Mouse (Mus musculus): ENCODE results near the gene Fer. TPM values are rescaled to one million over a fixed set of nuclear protein-coding genes. Genes with fewer than 3 reads are reported as not detected.

Gene Fer
- polyA plus RNA-seq, 1 experiment, result 2.7 TPM

DNA sequence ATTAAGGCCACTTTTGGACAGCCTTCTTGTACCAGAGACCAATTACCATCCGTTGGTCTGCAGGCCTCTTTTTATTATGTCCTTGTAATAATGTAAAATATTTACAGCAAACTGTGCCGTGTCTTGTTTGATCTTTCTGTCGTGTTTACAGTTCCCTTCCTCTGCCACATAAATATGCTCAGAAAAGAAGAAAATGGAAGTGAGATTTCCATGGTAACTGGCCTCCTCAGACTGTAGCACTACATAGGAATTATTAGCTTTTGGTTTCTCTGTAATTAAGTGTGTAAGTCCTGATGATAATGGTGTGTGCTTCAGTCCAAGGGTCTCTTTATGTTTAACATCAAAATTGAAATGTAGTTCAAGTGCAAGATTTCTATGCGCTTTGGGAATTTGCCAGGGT lies 283.5 kb downstream of the Fer start:
- WGBS, result 68% methylated on average over 4 of the region's 4 CpGs
- Histone ChIP-seq H3K36me3 (ENCODE audit: control insufficient read depth, insufficient read depth, low read length) (no peaks in the 10 kb centered on the region), H3K27ac (ENCODE audit: insufficient read depth, low read depth, low read length) (no peak overlapping the region), H3K4me3 (ENCODE audit: insufficient read depth, low read depth, low read length) (no peak overlapping the region), H3K4me1 (ENCODE audit: control insufficient read depth, insufficient read depth, low read length) (no peaks in the 10 kb centered on the region), H3K27me3 (replicated peaks; ENCODE audit: control insufficient read depth, insufficient read depth, low read length) (no peaks in the 10 kb centered on the region)
- TF ChIP-seq POLR2A (IDR thresholded peaks at IDR 0.05; ENCODE audit: low read depth, low read length) (no peak), CTCF (conservative IDR thresholded peaks at IDR 0.05; ENCODE audit: insufficient read depth, insufficient read length, low read depth, low read length) (no peak)
- no peak for DNase-seq

DNA sequence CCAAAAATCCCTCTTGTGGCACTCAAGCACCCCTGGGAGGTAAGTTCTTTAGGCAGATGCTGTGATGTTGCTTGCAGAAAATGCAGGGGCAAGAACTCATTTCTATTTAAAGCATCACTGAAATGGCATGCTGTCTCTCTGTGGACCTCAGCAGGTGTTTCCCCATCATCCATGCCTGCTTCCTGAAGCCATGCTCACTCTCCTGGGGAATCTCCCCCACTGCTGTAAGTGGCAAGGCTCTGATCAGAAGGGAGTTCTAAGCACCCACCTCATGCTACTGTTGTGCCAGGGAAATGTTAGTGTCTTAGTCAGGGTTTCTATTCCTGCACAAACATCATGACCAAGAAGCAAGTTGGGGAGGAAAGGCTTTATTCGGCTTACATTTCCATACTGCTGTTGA lies 287.9 kb downstream of the Fer start:
- Histone ChIP-seq H3K27me3 (replicated peaks; ENCODE audit: control insufficient read depth, insufficient read depth, low read length) (no peaks in the 10 kb centered on the region), H3K27ac (ENCODE audit: insufficient read depth, low read depth, low read length) (no peak overlapping the region), H3K4me1 (ENCODE audit: control insufficient read depth, insufficient read depth, low read length) (no peaks in the 10 kb centered on the region), H3K4me3 (ENCODE audit: insufficient read depth, low read depth, low read length) (no peak overlapping the region), H3K36me3 (ENCODE audit: control insufficient read depth, insufficient read depth, low read length) (no peaks in the 10 kb centered on the region)
- 88% methylated on average over 1 of the region's 1 CpGs for WGBS
- TF ChIP-seq POLR2A (IDR thresholded peaks at IDR 0.05; ENCODE audit: low read depth, low read length) (no peak), CTCF (conservative IDR thresholded peaks at IDR 0.05; ENCODE audit: insufficient read depth, insufficient read length, low read depth, low read length) (no peak)
- DNase-seq, result no peak

- H3K4me1 ChIP-seq (ENCODE audit: control insufficient read depth, insufficient read depth, low read length), result no peaks in the 10 kb centered on the region
- no peak overlapping the region for H3K27ac ChIP-seq (ENCODE audit: insufficient read depth, low read depth, low read length)
- H3K27me3 ChIP-seq (replicated peaks; ENCODE audit: control insufficient read depth, insufficient read depth, low read length), result no peaks in the 10 kb centered on the region
Measured at GRCm38 (mm10) chr17:64167731-64168130, 304.9 kb downstream of the Fer start.

GRCm38 (mm10) chr17:64170019-64170418 lies 307.2 kb downstream of the Fer start:
- Histone ChIP-seq H3K27me3 (replicated peaks; ENCODE audit: control insufficient read depth, insufficient read depth, low read length) (no peaks in the 10 kb centered on the region), H3K4me1 (ENCODE audit: control insufficient read depth, insufficient read depth, low read length) (no peaks in the 10 kb centered on the region), H3K36me3 (ENCODE audit: control insufficient read depth, insufficient read depth, low read length) (no peaks in the 10 kb centered on the region), H3K27ac (ENCODE audit: insufficient read depth, low read depth, low read length) (no peak overlapping the region), H3K4me3 (ENCODE audit: insufficient read depth, low read depth, low read length) (no peak overlapping the region)
- no peak for DNase-seq
- WGBS, result 62% methylated on average over 5 of the region's 5 CpGs
- TF ChIP-seq POLR2A (IDR thresholded peaks at IDR 0.05; ENCODE audit: low read depth, low read length), result no peak
- TF ChIP-seq CTCF (conservative IDR thresholded peaks at IDR 0.05; ENCODE audit: insufficient read depth, insufficient read length, low read depth, low read length), result no peak

More at GRCm38 (mm10) chr17:64167731-64168130, 304.9 kb downstream of the Fer start:
- WGBS, result 94% methylated on average over 5 of the region's 5 CpGs
- TF ChIP-seq CTCF (conservative IDR thresholded peaks at IDR 0.05; ENCODE audit: insufficient read depth, insufficient read length, low read depth, low read length), result no peak
- TF ChIP-seq POLR2A (IDR thresholded peaks at IDR 0.05; ENCODE audit: low read depth, low read length), result no peak
- no peak for DNase-seq
- Histone ChIP-seq H3K36me3 (ENCODE audit: control insufficient read depth, insufficient read depth, low read length) (no peaks in the 10 kb centered on the region), H3K4me3 (ENCODE audit: insufficient read depth, low read depth, low read length) (no peak overlapping the region)

DNA sequence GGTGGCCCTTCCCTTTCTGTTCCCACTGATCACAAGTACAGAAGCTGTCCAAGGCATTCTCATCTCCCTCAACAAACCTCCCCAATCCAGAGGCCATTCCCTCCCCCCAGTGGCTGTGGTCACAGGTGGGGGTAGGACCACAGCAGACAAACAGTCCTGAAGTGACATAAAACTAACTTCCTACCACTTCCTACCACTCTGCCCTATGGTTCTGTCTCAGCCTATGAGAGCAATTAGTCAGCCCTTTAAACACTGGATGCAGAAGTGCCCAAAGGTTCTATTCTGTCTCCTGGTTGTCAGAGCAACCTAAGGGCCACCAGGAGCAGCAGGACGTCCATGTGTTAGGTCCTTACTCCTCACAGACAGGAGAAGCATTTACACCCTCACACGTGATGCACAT lies 309.6 kb downstream of the Fer start:
- Histone ChIP-seq H3K36me3 (ENCODE audit: control insufficient read depth, insufficient read depth, low read length) (no peaks in the 10 kb centered on the region), H3K27me3 (replicated peaks; ENCODE audit: control insufficient read depth, insufficient read depth, low read length) (no peaks in the 10 kb centered on the region), H3K4me3 (ENCODE audit: insufficient read depth, low read depth, low read length) (no peak overlapping the region), H3K4me1 (ENCODE audit: control insufficient read depth, insufficient read depth, low read length) (no peaks in the 10 kb centered on the region), H3K27ac (ENCODE audit: insufficient read depth, low read depth, low read length) (no peak overlapping the region)
- 81% methylated on average over 2 of the region's 2 CpGs for WGBS
- no peak for DNase-seq
- TF ChIP-seq CTCF (conservative IDR thresholded peaks at IDR 0.05; ENCODE audit: insufficient read depth, insufficient read length, low read depth, low read length) (no peak), POLR2A (IDR thresholded peaks at IDR 0.05; ENCODE audit: low read depth, low read length) (no peak)

DNA sequence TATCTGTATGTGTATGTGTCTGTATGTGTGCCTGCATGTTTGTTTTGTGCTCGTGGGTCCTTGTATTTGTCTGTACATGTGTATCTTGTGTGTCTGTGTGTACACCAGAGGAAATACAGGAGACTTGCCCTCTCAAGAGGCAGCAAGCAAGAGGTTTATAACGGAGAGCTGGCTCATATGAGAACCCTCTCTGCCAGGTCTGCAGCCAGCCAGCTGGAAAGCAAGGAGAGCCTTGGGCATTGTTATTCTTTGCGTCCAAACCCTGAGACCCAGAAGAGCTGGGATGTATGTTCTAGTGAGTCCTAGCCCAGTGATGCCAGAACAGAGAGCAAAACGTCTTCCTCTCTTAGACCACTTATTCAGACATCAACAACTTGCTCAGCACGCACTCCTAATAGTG lies 317.7 kb downstream of the Fer start:
- H3K4me1 ChIP-seq (ENCODE audit: control insufficient read depth, insufficient read depth, low read length), result no peaks in the 10 kb centered on the region
- TF ChIP-seq POLR2A (IDR thresholded peaks at IDR 0.05; ENCODE audit: low read depth, low read length) (no peak), CTCF (conservative IDR thresholded peaks at IDR 0.05; ENCODE audit: insufficient read depth, insufficient read length, low read depth, low read length) (no peak)
- H3K27ac ChIP-seq (ENCODE audit: insufficient read depth, low read depth, low read length), result no peak overlapping the region
- no peaks in the 10 kb centered on the region for H3K36me3 ChIP-seq (ENCODE audit: control insufficient read depth, insufficient read depth, low read length)
- 77% methylated on average over 5 of the region's 5 CpGs for WGBS
- no peaks in the 10 kb centered on the region for H3K27me3 ChIP-seq (replicated peaks; ENCODE audit: control insufficient read depth, insufficient read depth, low read length)
- H3K4me3 ChIP-seq (ENCODE audit: insufficient read depth, low read depth, low read length), result no peak overlapping the region
- DNase-seq, result no peak

GRCm38 (mm10) chr17:64181291-64181690 lies 318.4 kb downstream of the Fer start:
- H3K4me3 ChIP-seq (ENCODE audit: insufficient read depth, low read depth, low read length), result no peak overlapping the region
- no peak overlapping the region for H3K27ac ChIP-seq (ENCODE audit: insufficient read depth, low read depth, low read length)
- no peaks in the 10 kb centered on the region for H3K27me3 ChIP-seq (replicated peaks; ENCODE audit: control insufficient read depth, insufficient read depth, low read length)
- no peak for DNase-seq
- WGBS, result 59% methylated on average over 3 of the region's 3 CpGs
- H3K36me3 ChIP-seq (ENCODE audit: control insufficient read depth, insufficient read depth, low read length), result no peaks in the 10 kb centered on the region
- TF ChIP-seq POLR2A (IDR thresholded peaks at IDR 0.05; ENCODE audit: low read depth, low read length) (no peak), CTCF (conservative IDR thresholded peaks at IDR 0.05; ENCODE audit: insufficient read depth, insufficient read length, low read depth, low read length) (no peak)
- no peaks in the 10 kb centered on the region for H3K4me1 ChIP-seq (ENCODE audit: control insufficient read depth, insufficient read depth, low read length)

- TF ChIP-seq CTCF (conservative IDR thresholded peaks at IDR 0.05; ENCODE audit: insufficient read depth, insufficient read length, low read depth, low read length), result no peak
- no peak for TF ChIP-seq POLR2A (IDR thresholded peaks at IDR 0.05; ENCODE audit: low read depth, low read length)
- no peaks in the 10 kb centered on the region for H3K27me3 ChIP-seq (replicated peaks; ENCODE audit: control insufficient read depth, insufficient read depth, low read length)
- 97% methylated on average over 3 of the region's 3 CpGs for whole genome bisulfite sequencing
Measured at GRCm38 (mm10) chr17:64182599-64182998, 319.7 kb downstream of the Fer start.

More at GRCm38 (mm10) chr17:64182599-64182998, 319.7 kb downstream of the Fer start:
- Histone ChIP-seq H3K36me3 (ENCODE audit: control insufficient read depth, insufficient read depth, low read length) (no peaks in the 10 kb centered on the region), H3K27ac (ENCODE audit: insufficient read depth, low read depth, low read length) (no peak overlapping the region), H3K4me1 (ENCODE audit: control insufficient read depth, insufficient read depth, low read length) (no peaks in the 10 kb centered on the region), H3K4me3 (ENCODE audit: insufficient read depth, low read depth, low read length) (no peak overlapping the region)
- DNase-seq, result no peak

Data from kidney, adult 2 months (tissue).